Mouse (Mus musculus) midbrain, embryonic 16.5 days (tissue): Measurements from ENCODE around the gene Slc6a4. TPM values are rescaled to one million over a fixed set of nuclear protein-coding genes. Genes with fewer than 3 reads are reported as not detected.

Experiments
- ATAC-seq: fragments of 200-750 bp; cut with Nextera tagmentation; 2 replicates; pipeline ENCODE4 v1.8.0; 2017; ENCODE audit warnings: moderate TSS enrichment
- H3K27ac ChIP-seq: fragments of 300-500 bp; sonication (generic); 2 replicates; pipeline ENCODE4 v1.5.1; 2014; ENCODE audit warnings: mild to moderate bottlenecking, low read length, mixed read lengths
- H3K27me3 ChIP-seq: fragments of 300-500 bp; sonication (generic); 2 replicates; pipeline ENCODE4 v1.6.1; 2014; ENCODE audit warnings: low read depth, low read length, mixed read lengths; ENCODE audit not compliant: control insufficient read depth, insufficient read depth
- H3K36me3 ChIP-seq: fragments of 300-500 bp; sonication (generic); 2 replicates; pipeline ENCODE4 v1.6.1; 2014; ENCODE audit warnings: mild to moderate bottlenecking, low read length, moderate library complexity, mixed read lengths; ENCODE audit not compliant: control insufficient read depth, insufficient read depth
- H3K4me1 ChIP-seq: fragments of 300-500 bp; sonication (generic); 2 replicates; pipeline ENCODE4 v1.6.1; 2014; ENCODE audit warnings: mild to moderate bottlenecking, low read length, mixed read lengths; ENCODE audit not compliant: control insufficient read depth, insufficient read depth
- H3K4me2 ChIP-seq: fragments of 300-500 bp; sonication (generic); 2 replicates; pipeline ENCODE4 v1.6.1; 2014; ENCODE audit warnings: mild to moderate bottlenecking, low read length, mixed read lengths
- H3K4me3 ChIP-seq: fragments of 300-500 bp; sonication (generic); 2 replicates; pipeline ENCODE4 v1.5.1; 2014; ENCODE audit warnings: low read depth, mild to moderate bottlenecking, low read length, moderate library complexity, mixed read lengths
- H3K9ac ChIP-seq: fragments of 300-500 bp; sonication (generic); 2 replicates; pipeline ENCODE4 v1.6.1; 2014; ENCODE audit warnings: low read depth, low read length, mixed read lengths
- H3K9me3 ChIP-seq: fragments of 300-500 bp; sonication (generic); replicated peaks from 2 replicates; pipeline ENCODE4 v1.6.1; 2014; ENCODE audit warnings: mild to moderate bottlenecking, low read length, mixed read lengths; ENCODE audit not compliant: control insufficient read depth, poor library complexity, severe bottlenecking
- WGBS: fragments of 180-500 bp; shearing (Covaris S2); extraction: QIAGEN DNeasy Blood & Tissue Kit; methylation state at CpG from one replicate; pipeline ENCODE4 v1.1.7; 2014; 5-methylcytosine and 5-hydroxymethylcytosine counted together
- microRNA counts: library from miRNA; unstranded; fragments of <30 nt; microRNA quantifications from one replicate; lab custom pipeline; 2016
- microRNA-seq: library from miRNA; unstranded; fragments of <30 nt; microRNA quantifications from one replicate; pipeline ENCODE4, GENCODE M21; 2017
- polyA plus RNA-seq: library from polyadenylated mRNA; unstranded; fragments of >200 nt; fragmentation: Nextera tagmentation; extraction: Ambion mirVana; gene quantifications from 2 replicates; pipeline ENCODE4 v1.2.1, GENCODE M21; 2015

The Slc6a4 gene
- polyA plus RNA-seq, 1 experiment from 2014 or later: 10.9 TPM

- Histone ChIP-seq H3K4me1 (peaks cover 7% of the 10 kb centered on the region), H3K4me3 (no peak overlapping the region), H3K4me2 (no peak overlapping the region), H3K27me3 (peaks cover 5% of the 10 kb centered on the region), H3K36me3 (peaks cover 4% of the 10 kb centered on the region; the same call in 1 of the 2 replicates), H3K9ac (no peak overlapping the region), H3K27ac (no peak overlapping the region), H3K9me3 (no peaks in the 10 kb centered on the region)
- no peak for ATAC-seq
- WGBS: 88% methylated on average over 1 of the region's 1 CpGs
Observed at GRCm38 (mm10) chr11:77079361-77079760, 81.0 kb downstream of the Slc6a4 start.

MicroRNAs encoded within 50 kb of the gene (microRNA counts, 519-probe panel; counts per million panel counts)
- 2,377 counts per million, percentile 71 among the panel's probes with 10 or more counts for microRNA mmu-miR-423-3p (lab: Ali Mortazavi, UCI)
- microRNA mmu-miR-423-5p (lab: Ali Mortazavi, UCI): 2,401 counts per million, percentile 71 among the panel's probes with 10 or more counts

Small RNAs within 50 kb of the gene (microRNA-seq; reads per million reads assigned to microRNA genes)
- 3,087 reads per million, percentile 87 among the genes with 10 or more reads in this experiment for gene Mir423

Other genes starting within 250 kb of the Slc6a4 start
- 26.4 and 28.3 TPM in 2 replicates for gene Gosr1, start 235.0 kb upstream of the Slc6a4 start, polyA plus RNA-seq
- 6.1 and 6.2 TPM in 2 replicates for gene Cpd, start 151.6 kb upstream of the Slc6a4 start, polyA plus RNA-seq
- not detected in 2 replicates for gene Tmigd1, start 96.4 kb upstream of the Slc6a4 start, polyA plus RNA-seq
- 139 and 151 TPM in 2 replicates for gene Blmh, start 73.8 kb upstream of the Slc6a4 start, polyA plus RNA-seq
- 48.8 and 50.2 TPM in 2 replicates for gene Nsrp1, start 79.8 kb downstream of the Slc6a4 start, polyA plus RNA-seq
- gene Efcab5, start 190.4 kb downstream of the Slc6a4 start, polyA plus RNA-seq: 0.82 and 1.5 TPM in 2 replicates
- 20.2 and 21.2 TPM in 2 replicates for gene Ssh2, start 217.7 kb downstream of the Slc6a4 start, polyA plus RNA-seq